Mouse (Mus musculus): ENCODE results near the gene Rxra.

DNA sequence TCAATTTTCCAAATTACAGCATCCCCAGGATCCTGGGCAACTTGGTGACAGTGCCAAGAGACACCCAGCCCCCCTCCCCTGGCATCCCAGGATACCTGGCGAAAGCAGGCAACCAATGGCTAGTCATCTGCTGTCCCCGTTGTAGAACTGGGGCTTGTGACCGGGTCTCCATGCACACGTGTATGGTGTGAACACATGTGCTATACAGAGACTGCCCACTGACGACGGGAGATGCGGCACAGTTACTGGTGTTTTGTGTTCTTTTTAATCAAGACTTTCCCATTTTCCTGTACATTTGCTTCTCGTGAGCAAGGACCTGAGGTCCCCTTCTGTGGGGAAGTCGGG is 85.7 kb downstream of the Rxra start:
- TF ChIP-seq GATA1 (IDR thresholded peaks at IDR 0.05; ENCODE audit: low read length) (no peak), TAL1 (IDR thresholded peaks at IDR 0.05; ENCODE audit: low read length) (no peak)
